Mouse (Mus musculus) hindbrain, embryonic 16.5 days (tissue): ENCODE data around the gene S100a14. TPM values are rescaled to one million over a fixed set of nuclear protein-coding genes. Genes with fewer than 3 reads are reported as not detected.

Experiments used
- ATAC-seq: fragments of 200-750 bp; cut with Nextera tagmentation; 2 replicates; pipeline ENCODE4 v1.8.0; 2017; ENCODE audit warnings: moderate TSS enrichment, moderate library complexity
- H3K27ac ChIP-seq: fragments of 300-500 bp; sonication (generic); 2 replicates; pipeline ENCODE4 v1.5.1; 2014; ENCODE audit warnings: low read depth, mild to moderate bottlenecking, control low read depth, low read length, moderate library complexity
- H3K27me3 ChIP-seq: fragments of 300-500 bp; sonication (generic); replicated peaks from 2 replicates; pipeline ENCODE4 v1.6.1; 2014; ENCODE audit warnings: low read length; ENCODE audit not compliant: control insufficient read depth, insufficient read depth
- H3K36me3 ChIP-seq: fragments of 300-500 bp; sonication (generic); 2 replicates; pipeline ENCODE4 v1.6.1; 2014; ENCODE audit warnings: mild to moderate bottlenecking, low read length, moderate library complexity, mixed read lengths; ENCODE audit not compliant: control insufficient read depth, insufficient read depth
- H3K4me1 ChIP-seq: fragments of 300-500 bp; sonication (generic); 2 replicates; pipeline ENCODE4 v1.6.1; 2014; ENCODE audit warnings: low read depth, low read length; ENCODE audit not compliant: control insufficient read depth, insufficient read depth
- H3K4me2 ChIP-seq: fragments of 300-500 bp; sonication (generic); 2 replicates; pipeline ENCODE4 v1.6.1; 2014; ENCODE audit warnings: mild to moderate bottlenecking, low read length, control low read depth, moderate library complexity
- H3K4me3 ChIP-seq: fragments of 300-500 bp; sonication (generic); 2 replicates; pipeline ENCODE4 v1.5.1; 2014; ENCODE audit warnings: mild to moderate bottlenecking, low read length, control low read depth, moderate library complexity
- H3K9ac ChIP-seq: fragments of 300-500 bp; sonication (generic); 2 replicates; pipeline ENCODE4 v1.6.1; 2014; ENCODE audit warnings: low read depth, mild to moderate bottlenecking, control low read depth, low read length, moderate library complexity
- H3K9me3 ChIP-seq: fragments of 300-500 bp; sonication (generic); 2 replicates; pipeline ENCODE4 v1.6.1; 2014; ENCODE audit warnings: mild to moderate bottlenecking, low read length, moderate library complexity; ENCODE audit not compliant: control insufficient read depth
- WGBS: fragments of 180-500 bp; shearing (Covaris S2); extraction: QIAGEN DNeasy Blood & Tissue Kit; methylation state at CpG from one replicate; pipeline ENCODE4 v1.1.7; 2014; 5-methylcytosine and 5-hydroxymethylcytosine counted together
- polyA plus RNA-seq: library from polyadenylated mRNA; unstranded; fragments of >200 nt; fragmentation: Nextera tagmentation; extraction: Ambion mirVana; gene quantifications from 2 replicates; pipeline ENCODE4 v1.2.1, GENCODE M21; 2015

S100a14 gene
- polyA plus RNA-seq, 1 experiment from 2014 or later = 0.19 TPM

DNA sequence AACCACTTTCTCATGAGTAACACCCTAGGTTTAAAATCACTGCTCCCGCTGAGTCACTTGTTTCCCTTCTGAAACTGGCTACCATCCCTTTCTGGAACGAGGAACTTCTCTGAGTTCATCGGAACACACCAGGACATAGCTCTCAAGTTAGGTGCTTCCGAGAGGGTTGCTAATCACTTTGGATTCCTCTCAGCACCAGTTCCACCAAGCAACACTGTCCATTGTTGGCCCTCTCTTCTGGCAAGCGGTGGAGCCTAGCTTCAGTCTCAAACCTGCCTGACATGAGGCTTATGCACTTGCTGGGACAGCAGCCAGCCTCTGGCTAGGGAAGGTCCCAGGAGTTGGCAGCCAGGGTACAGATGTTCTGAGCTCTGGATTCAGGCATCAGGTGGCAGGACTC is 48.0 kb downstream of the S100a14 start:
- H3K36me3 ChIP-seq = no peaks in the 10 kb centered on the region
- H3K4me1 ChIP-seq = no peaks in the 10 kb centered on the region
- H3K4me3 ChIP-seq = no peak overlapping the region
- H3K9me3 ChIP-seq = no peaks in the 10 kb centered on the region
- no peak overlapping the region for H3K9ac ChIP-seq
- no peaks in the 10 kb centered on the region for H3K27me3 ChIP-seq
- WGBS = 79% methylated on average over 5 of the region's 5 CpGs
- no peak overlapping the region for H3K27ac ChIP-seq
- no peak for ATAC-seq
- no peak overlapping the region for H3K4me2 ChIP-seq

DNA sequence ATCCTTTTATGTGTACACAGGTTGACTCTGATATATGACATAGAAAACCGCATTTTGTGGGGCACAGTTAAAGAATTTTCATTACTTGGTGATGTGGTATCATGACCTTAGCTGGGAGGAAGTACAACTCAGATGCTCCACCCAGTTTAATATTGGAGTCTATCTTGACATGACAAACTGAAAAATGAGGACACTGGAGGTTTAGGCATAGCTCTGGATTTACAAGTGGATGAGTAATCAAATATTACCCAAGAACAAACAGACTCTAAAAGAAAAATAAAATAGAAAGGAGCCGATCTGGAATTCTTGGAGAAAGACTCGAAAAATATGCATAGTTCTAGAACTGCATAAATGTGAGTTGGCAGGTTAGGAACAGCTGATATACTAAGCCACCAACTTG is 48.7 kb downstream of the S100a14 start:
- Histone ChIP-seq H3K4me2 (no peak overlapping the region), H3K27ac (no peak overlapping the region), H3K9ac (no peak overlapping the region), H3K27me3 (no peaks in the 10 kb centered on the region), H3K36me3 (no peaks in the 10 kb centered on the region), H3K4me3 (no peak overlapping the region), H3K4me1 (no peaks in the 10 kb centered on the region), H3K9me3 (no peaks in the 10 kb centered on the region)
- 94% methylated on average over 3 of the region's 3 CpGs for WGBS
- no peak for ATAC-seq

DNA sequence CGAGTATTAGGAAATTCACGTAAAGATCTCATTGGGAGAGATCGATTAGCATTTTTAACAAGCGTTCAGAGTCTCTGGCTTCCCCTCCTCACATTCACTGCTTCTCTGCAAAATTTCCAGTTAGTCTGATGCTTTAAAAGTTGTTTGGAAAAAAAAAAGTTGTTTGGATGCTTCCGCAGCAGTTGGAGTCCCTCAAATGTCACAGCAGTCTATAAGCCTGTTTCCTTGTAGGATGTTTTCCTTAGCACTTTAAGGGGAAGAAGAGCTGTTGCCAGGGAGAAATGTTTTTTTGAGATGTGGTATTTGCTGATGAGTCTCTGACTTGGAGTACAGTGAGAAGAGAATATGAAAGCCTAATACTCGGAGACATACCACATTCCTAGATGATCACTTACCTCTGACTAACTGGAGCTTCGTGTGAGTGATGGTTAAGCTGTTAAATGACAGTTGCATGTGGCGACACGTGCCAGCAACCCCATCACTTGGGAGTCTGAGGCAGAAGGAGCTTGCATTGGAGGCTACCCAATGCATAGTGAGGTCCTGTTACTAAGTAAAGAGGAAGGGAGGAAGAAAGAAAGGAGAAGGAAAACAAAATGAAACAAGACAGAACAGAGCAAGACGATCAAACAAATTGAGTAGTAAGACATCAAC is 49.8 kb downstream of the S100a14 start:
- H3K9ac ChIP-seq = no peak overlapping the region
- no peak overlapping the region for H3K27ac ChIP-seq
- no peaks in the 10 kb centered on the region for H3K27me3 ChIP-seq
- no peaks in the 10 kb centered on the region for H3K9me3 ChIP-seq
- H3K4me2 ChIP-seq = no peak overlapping the region
- no peaks in the 10 kb centered on the region for H3K4me1 ChIP-seq
- no peaks in the 10 kb centered on the region for H3K36me3 ChIP-seq
- WGBS = 65% methylated on average over 10 of the region's 10 CpGs
- no peak for ATAC-seq
- H3K4me3 ChIP-seq = no peak overlapping the region

Other genes with a start within 250 kb of the S100a14 start
- gene Gatad2b, start 233.7 kb upstream of the S100a14 start, polyA plus RNA-seq = 9.3 and 12.1 TPM in 2 replicates
- 30.1 and 30.8 TPM in 2 replicates for gene Slc27a3, start 136.9 kb upstream of the S100a14 start, polyA plus RNA-seq
- 27.8 and 30.3 TPM in 2 replicates for gene Ints3, start 93.2 kb upstream of the S100a14 start, polyA plus RNA-seq
- 3.1 and 3.2 TPM in 2 replicates for gene Npr1, start 61.0 kb upstream of the S100a14 start, polyA plus RNA-seq
- 224 and 229 TPM in 2 replicates for gene Ilf2, start 50.7 kb upstream of the S100a14 start, polyA plus RNA-seq
- gene Snapin, start 35.8 kb upstream of the S100a14 start, polyA plus RNA-seq = 96.8 and 98.1 TPM in 2 replicates
- 161 and 164 TPM in 2 replicates for gene Chtop, start 17.4 kb upstream of the S100a14 start, polyA plus RNA-seq
- 26.1 and 40.5 TPM in 2 replicates for gene S100a1, start 12.5 kb upstream of the S100a14 start, polyA plus RNA-seq
- gene S100a13, start 12.4 kb upstream of the S100a14 start, polyA plus RNA-seq = 13.6 and 17.2 TPM in 2 replicates
- gene S100a16, start 10.4 kb downstream of the S100a14 start, polyA plus RNA-seq = 50.5 and 60.8 TPM in 2 replicates
- gene S100a3, start 33.7 kb downstream of the S100a14 start, polyA plus RNA-seq = 1.0 and 1.6 TPM in 2 replicates
- not detected in 2 replicates for gene S100a2, start 63.4 kb downstream of the S100a14 start, polyA plus RNA-seq
- 0.51 TPM in 1 of 2 replicates, not detected in the other for gene Gm42674, start 75.0 kb downstream of the S100a14 start, polyA plus RNA-seq
- gene S100a4, start 76.9 kb downstream of the S100a14 start, polyA plus RNA-seq = 0.36 and 1.4 TPM in 2 replicates
- not detected in 2 replicates for gene S100a5, start 81.7 kb downstream of the S100a14 start, polyA plus RNA-seq
- 31.7 and 32.1 TPM in 2 replicates for gene S100a6, start 86.0 kb downstream of the S100a14 start, polyA plus RNA-seq
- gene S100a7a, start 127.2 kb downstream of the S100a14 start, polyA plus RNA-seq = 0.20 and 0.24 TPM in 2 replicates
- 2.2 and 6.7 TPM in 2 replicates for gene S100a8, start 142.1 kb downstream of the S100a14 start, polyA plus RNA-seq
- 3.1 and 5.5 TPM in 2 replicates for gene S100a9, start 168.9 kb downstream of the S100a14 start, polyA plus RNA-seq
- gene Pglyrp4, start 200.1 kb downstream of the S100a14 start, polyA plus RNA-seq = not detected in 2 replicates